Mouse (Mus musculus) small intestine, adult 2 months (tissue): ENCODE measurements around the gene Tff1. TPM values are rescaled to one million over a fixed set of nuclear protein-coding genes. Genes with fewer than 3 reads are reported as not detected.
A peak's percentile ranks its signal among the peaks of the same experiment; 100 is the strongest.

Experiments
- H3K27ac ChIP-seq: fragments of 200-500 bp; 2 replicates; pipeline ENCODE4 v1.5.1; 2012; ENCODE audit warnings: low read depth, low read length, control low read depth, inconsistent platforms; ENCODE audit not compliant: insufficient read depth
- H3K27me3 ChIP-seq: fragments of 200-500 bp; 2 replicates; pipeline ENCODE4 v1.6.1; 2012; ENCODE audit warnings: mild to moderate bottlenecking, moderate library complexity, low read length, inconsistent platforms; ENCODE audit not compliant: control insufficient read depth, insufficient read depth
- H3K36me3 ChIP-seq: fragments of 200-500 bp; 2 replicates; pipeline ENCODE4 v1.6.1; 2012; ENCODE audit warnings: mild to moderate bottlenecking, low read length, control low read depth, inconsistent platforms; ENCODE audit not compliant: control insufficient read depth, insufficient read depth
- H3K4me1 ChIP-seq: fragments of 200-500 bp; 2 replicates; pipeline ENCODE4 v1.6.1; 2012; ENCODE audit warnings: low read length, inconsistent platforms, mixed read lengths; ENCODE audit not compliant: control insufficient read depth, insufficient read depth, insufficient read length
- H3K4me3 ChIP-seq: fragments of 200-500 bp; 2 replicates; pipeline ENCODE4 v1.5.1; 2012; ENCODE audit warnings: low read depth, mild to moderate bottlenecking, control low read depth, inconsistent platforms, low read length, moderate library complexity
- CTCF ChIP-seq: fragments of 200-500 bp; IDR thresholded peaks from 2 replicates; pipeline ENCODE4 v1.5.1; 2012; ENCODE audit warnings: low read depth, mild to moderate bottlenecking, control low read depth, inconsistent platforms, low read length, moderate library complexity, mixed read lengths; ENCODE audit not compliant: insufficient replicate concordance, insufficient read length; ENCODE audit errors: extremely low read depth
- POLR2A ChIP-seq: fragments of 200-500 bp; IDR thresholded peaks from 2 replicates; pipeline ENCODE4 v1.6.1; 2012; ENCODE audit warnings: low read depth, mild to moderate bottlenecking, control low read depth, inconsistent platforms, low read length, moderate library complexity
- WGBS: fragments of 180-500 bp; shearing (Covaris S2); methylation state at CpG from one replicate; pipeline ENCODE4 v1.1.7; 2018; 5-methylcytosine and 5-hydroxymethylcytosine counted together
- polyA plus RNA-seq: library from polyadenylated mRNA; depleted of rRNA; stranded (reverse); fragments of >200 nt; gene quantifications from 2 replicates; pipeline ENCODE4 v1.2.3, GENCODE M21; 2012

Gene Tff1
- polyA plus RNA-seq, 1 experiment = 7.6 TPM

DNA sequence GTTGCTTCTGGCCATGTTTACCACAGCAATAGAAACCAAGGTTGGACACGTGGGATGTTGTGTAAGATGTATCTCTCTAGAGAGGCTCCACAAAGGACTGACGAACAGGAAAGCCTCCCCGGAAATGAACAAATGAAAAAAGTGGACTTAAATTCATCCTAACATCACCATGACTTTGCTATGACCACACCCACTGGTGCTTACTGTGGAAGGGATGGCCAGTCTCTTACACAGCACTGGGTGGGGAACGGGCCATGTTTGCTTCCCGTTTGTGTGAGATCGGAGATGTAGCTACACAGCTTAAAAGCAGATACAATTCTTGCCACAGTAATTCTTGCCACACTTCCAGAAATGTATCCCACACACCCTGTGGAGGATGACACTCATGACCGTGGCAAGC, 31.2 kb upstream of the Tff1 start:
- H3K27ac ChIP-seq = no peak overlapping the region
- 79% methylated on average over 7 of the region's 7 CpGs for WGBS
- no peaks in the 10 kb centered on the region for H3K4me1 ChIP-seq
- no peak overlapping the region for H3K4me3 ChIP-seq
- no peak for TF ChIP-seq POLR2A
- TF ChIP-seq CTCF = no peak
- H3K36me3 ChIP-seq = no peaks in the 10 kb centered on the region
- H3K27me3 ChIP-seq = no peaks in the 10 kb centered on the region

DNA sequence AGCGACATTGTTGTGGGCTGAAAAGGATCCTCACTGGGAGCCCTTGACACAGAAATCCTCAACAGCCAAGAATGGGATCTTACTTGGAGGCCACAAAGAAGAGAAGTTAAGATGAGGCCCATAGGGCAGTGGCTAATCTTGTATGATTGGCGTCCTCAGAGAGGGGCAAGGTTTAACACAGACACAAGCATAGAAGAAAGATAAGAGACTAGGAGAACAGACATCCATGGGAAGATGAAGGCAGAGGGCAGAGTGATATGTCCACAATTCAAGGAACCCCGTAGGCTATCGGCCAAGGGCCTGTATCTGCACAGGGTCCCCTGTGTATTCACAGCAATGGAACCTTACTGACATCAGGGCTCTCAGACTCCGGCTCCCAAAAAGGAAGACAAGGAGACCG, 30.1 kb upstream of the Tff1 start:
- TF ChIP-seq POLR2A (no peak), CTCF (no peak)
- WGBS = 77% methylated on average over 6 of the region's 6 CpGs
- no peaks in the 10 kb centered on the region for H3K36me3 ChIP-seq
- no peak overlapping the region for H3K4me3 ChIP-seq
- H3K27ac ChIP-seq = no peak overlapping the region
- H3K4me1 ChIP-seq = no peaks in the 10 kb centered on the region
- H3K27me3 ChIP-seq = no peaks in the 10 kb centered on the region

DNA sequence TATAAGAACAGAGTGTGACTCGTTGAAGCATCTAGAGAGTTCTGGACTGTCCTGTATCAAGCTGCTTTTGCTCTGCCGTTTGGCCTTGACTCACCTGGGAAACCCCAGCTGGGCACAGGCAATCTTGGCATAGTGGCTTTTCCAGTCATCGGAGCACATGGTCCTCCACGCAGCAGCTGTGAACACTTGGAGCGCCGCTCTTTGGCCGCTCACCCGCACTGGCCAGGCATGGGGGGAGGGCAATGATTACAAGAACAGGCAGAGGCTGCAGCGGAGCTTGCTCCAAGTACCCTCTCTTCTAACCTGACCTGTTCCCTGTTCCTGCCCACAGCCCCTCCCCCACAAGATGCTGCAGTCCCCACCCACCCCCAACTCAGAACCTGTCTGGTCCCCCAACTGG, 28.3 kb upstream of the Tff1 start:
- no peak for TF ChIP-seq POLR2A
- TF ChIP-seq CTCF = no peak
- no peaks in the 10 kb centered on the region for H3K36me3 ChIP-seq
- H3K27ac ChIP-seq = no peak overlapping the region
- H3K4me3 ChIP-seq = no peak overlapping the region
- no peaks in the 10 kb centered on the region for H3K4me1 ChIP-seq
- 70% methylated on average over 9 of the region's 9 CpGs for WGBS
- no peaks in the 10 kb centered on the region for H3K27me3 ChIP-seq

DNA sequence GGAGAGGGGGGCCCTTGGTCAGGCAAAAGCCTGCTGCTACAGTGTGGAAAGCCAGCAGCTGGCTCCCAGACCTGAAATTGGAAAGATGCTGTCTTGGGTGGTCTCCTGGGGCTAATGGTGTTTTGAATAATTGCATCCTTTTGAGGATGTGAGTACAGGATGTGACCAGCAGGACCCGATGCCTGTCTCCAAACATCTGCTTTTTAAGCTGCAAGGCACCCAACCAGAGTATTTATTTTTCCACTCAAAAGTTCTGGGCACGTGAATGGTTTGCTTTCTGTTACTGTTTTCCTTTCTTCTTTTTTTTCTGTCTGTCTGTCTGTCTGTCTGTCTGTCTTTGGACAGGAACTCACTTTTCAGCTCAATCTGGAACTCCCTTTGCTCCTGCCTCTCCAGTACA, 27.6 kb upstream of the Tff1 start:
- Histone ChIP-seq H3K4me1 (no peaks in the 10 kb centered on the region), H3K36me3 (no peaks in the 10 kb centered on the region), H3K4me3 (no peak overlapping the region), H3K27me3 (no peaks in the 10 kb centered on the region), H3K27ac (no peak overlapping the region)
- TF ChIP-seq POLR2A (no peak), CTCF (no peak)
- 72% methylated on average over 2 of the region's 2 CpGs for WGBS

DNA sequence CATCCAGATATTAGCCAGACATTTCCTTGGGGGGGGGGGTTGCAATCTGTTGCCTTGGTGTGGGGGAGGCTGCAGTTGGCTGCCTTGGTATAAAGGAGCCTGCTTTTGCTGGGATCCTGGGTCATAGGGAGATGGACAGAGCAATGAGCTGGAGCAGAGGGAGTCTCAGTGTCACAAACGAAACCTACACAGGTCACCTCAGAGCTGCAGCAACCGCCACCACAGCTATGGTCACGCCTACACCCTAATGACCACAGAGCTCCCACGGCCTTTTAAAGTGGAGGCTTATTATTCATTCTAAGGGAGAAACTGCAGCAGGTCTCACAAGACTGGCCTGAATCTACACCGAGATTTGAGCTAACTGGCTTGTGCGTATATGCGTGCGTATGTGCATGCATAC, 26.7 kb upstream of the Tff1 start:
- H3K27ac ChIP-seq = no peak overlapping the region
- H3K27me3 ChIP-seq = no peaks in the 10 kb centered on the region
- TF ChIP-seq POLR2A (no peak), CTCF (no peak)
- WGBS = 71% methylated on average over 8 of the region's 8 CpGs
- H3K36me3 ChIP-seq = no peaks in the 10 kb centered on the region
- H3K4me1 ChIP-seq = no peaks in the 10 kb centered on the region
- no peak overlapping the region for H3K4me3 ChIP-seq

DNA sequence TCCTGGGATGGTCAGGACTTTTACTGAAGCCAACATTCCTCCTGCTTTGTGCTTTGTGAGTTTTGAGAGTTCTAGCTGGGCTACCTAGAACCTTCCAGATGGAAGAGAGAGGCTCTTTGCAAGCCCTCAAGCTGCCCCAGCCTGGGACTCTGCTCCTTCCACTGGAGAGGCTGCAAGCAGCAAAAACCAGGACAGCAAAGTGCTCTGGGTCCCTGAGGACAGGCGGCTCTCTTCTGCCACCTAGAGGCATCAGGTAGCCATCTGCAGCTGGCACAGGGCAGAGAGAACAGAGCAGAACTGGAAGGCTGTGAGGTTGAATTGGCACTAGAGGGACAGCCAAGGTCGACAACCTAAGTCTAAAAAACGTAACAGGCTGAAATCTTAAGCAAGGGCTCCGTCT, 22.3 kb upstream of the Tff1 start:
- 17% methylated on average over 4 of the region's 4 CpGs for WGBS
- TF ChIP-seq POLR2A (no peak), CTCF (peak; percentile 84; the same call in 1 of the 2 replicates)
- Histone ChIP-seq H3K27me3 (no peaks in the 10 kb centered on the region), H3K4me1 (peaks cover 5% of the 10 kb centered on the region; the same call in 1 of the 2 replicates), H3K27ac (no peak overlapping the region), H3K36me3 (no peaks in the 10 kb centered on the region), H3K4me3 (no peak overlapping the region)

DNA sequence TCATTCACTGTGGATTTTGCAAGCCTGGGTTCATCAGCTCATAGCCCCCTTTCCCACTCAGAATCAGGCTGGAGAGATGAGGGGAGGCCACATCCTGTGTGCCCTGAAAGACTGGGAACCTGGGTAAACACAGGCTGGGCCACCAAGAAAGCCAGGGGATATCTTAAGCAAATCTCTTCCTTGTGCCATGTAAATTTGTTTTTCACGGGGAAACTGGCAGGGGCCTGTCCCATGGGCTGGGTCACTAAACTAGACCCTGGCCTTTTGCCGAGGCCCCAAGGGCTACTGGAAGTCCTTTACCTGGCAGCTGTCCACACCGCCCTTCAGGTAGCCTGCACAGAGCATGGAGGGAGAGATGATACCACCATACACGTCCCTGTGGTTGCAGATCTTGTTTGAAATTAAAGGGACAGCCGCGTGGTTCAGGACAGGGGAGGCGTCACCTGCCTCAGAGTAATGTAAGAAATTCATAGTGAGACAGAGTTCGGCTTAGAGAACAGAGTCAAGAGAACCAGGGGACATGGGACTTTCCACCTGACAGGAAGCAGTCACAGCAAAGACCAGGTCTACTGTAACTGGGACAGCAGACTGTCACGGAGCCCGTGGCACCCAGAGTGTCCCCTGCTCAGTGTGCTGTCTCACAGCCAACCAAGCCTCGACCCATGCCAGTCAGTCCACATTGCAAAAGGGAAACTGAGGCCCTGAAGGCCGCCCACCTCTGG, 19.4 kb upstream of the Tff1 start:
- WGBS = 58% methylated on average over 12 of the region's 12 CpGs
- TF ChIP-seq POLR2A = no peak
- TF ChIP-seq CTCF = no peak
- Histone ChIP-seq H3K27me3 (no peaks in the 10 kb centered on the region), H3K4me3 (no peak overlapping the region), H3K4me1 (peaks cover 5% of the 10 kb centered on the region; the same call in 1 of the 2 replicates), H3K27ac (0 out of 2 replicates have a peak overlapping the region, but pooled peaks have one; percentile 29), H3K36me3 (no peaks in the 10 kb centered on the region)
